Mouse (Mus musculus) G1E (cell line): ENCODE data around the gene Phlpp1. TPM values are rescaled to one million over a fixed set of nuclear protein-coding genes. Genes with fewer than 3 reads are reported as not detected.

Experiments
- ATAC-seq: 2 replicates; pipeline ENCODE4 v1.8.0; 2016; ENCODE audit warnings: mild to moderate bottlenecking; ENCODE audit not compliant: insufficient number of reproducible peaks, poor library complexity, low FRiP score, severe bottlenecking; ENCODE audit errors: extremely low read depth
- DNase-seq: peaks from one replicate; pipeline ENCODE4 v3.0.0; 2012; ENCODE audit warnings: low spot score
- H3K27me3 ChIP-seq: 2 replicates; pipeline ENCODE4 v1.6.1; 2012; ENCODE audit warnings: mild to moderate bottlenecking, low read length, inconsistent platforms; ENCODE audit not compliant: insufficient read depth
- H3K36me3 ChIP-seq: replicated peaks from 2 replicates; pipeline ENCODE3; 2012; ENCODE audit warnings: mild to moderate bottlenecking, inconsistent platforms
- H3K4me1 ChIP-seq: 2 replicates; pipeline ENCODE4 v1.6.1; 2012; ENCODE audit warnings: low read depth, low read length, inconsistent platforms, mixed read lengths; ENCODE audit not compliant: insufficient read depth
- H3K4me3 ChIP-seq: 2 replicates; pipeline ENCODE4 v1.5.1; 2012; ENCODE audit warnings: low read depth, mild to moderate bottlenecking, inconsistent platforms, low read length, moderate library complexity, mixed read lengths
- H3K9me3 ChIP-seq: replicated peaks from 2 replicates; pipeline ENCODE4 v1.6.1; 2012; ENCODE audit warnings: inconsistent platforms
- CTCF ChIP-seq: IDR thresholded peaks from 2 replicates; pipeline ENCODE4 v1.5.1; 2012; ENCODE audit warnings: low read depth, low read length, inconsistent platforms, mixed read lengths
- GATA1 ChIP-seq: IDR thresholded peaks from 2 replicates; pipeline ENCODE4 v1.6.1; 2012; ENCODE audit warnings: borderline replicate concordance, low read length, inconsistent platforms, mixed read lengths
- GATA2 ChIP-seq: IDR thresholded peaks from 2 replicates; pipeline ENCODE4 v1.6.1; 2012; ENCODE audit warnings: low read depth, low read length, inconsistent platforms, borderline replicate concordance
- POLR2AphosphoS5 ChIP-seq: IDR thresholded peaks from 2 replicates; pipeline ENCODE4 v1.6.1; 2012; ENCODE audit warnings: low read depth, low read length, inconsistent platforms; ENCODE audit not compliant: insufficient replicate concordance
- TAL1 ChIP-seq: conservative IDR thresholded peaks from 2 replicates; pipeline ENCODE4 v1.6.1; 2012; ENCODE audit warnings: low read depth, low read length, inconsistent platforms, mixed read lengths
- polyA plus RNA-seq: library from polyadenylated mRNA; stranded (reverse); fragments of >175 nt; gene quantifications from 2 replicates; pipeline ENCODE4 v1.2.3, GENCODE M21; 2012
- total RNA-seq, 2 experiments: library from RNA; stranded (forward) in 1 of 2; stranded (reverse) in 1 of 2; fragments of 200-1000 nt in 1 of 2; fragments of >200 nt in 1 of 2; fragmentation: Nextera tagmentation in 1 of 2; gene quantifications; 2 replicates each; pipeline ENCODE4 v1.2.3; 2014 to 2017

The Phlpp1 gene
- total and polyA plus RNA-seq, 3 experiments, result 6.6 to 25.3 (median 9.2) TPM

- Histone ChIP-seq H3K36me3 (no peaks in the 10 kb centered on the region), H3K27me3 (peaks cover 6% of the 10 kb centered on the region; the same call in 1 of the 2 replicates), H3K4me3 (no peak overlapping the region), H3K4me1 (no peaks in the 10 kb centered on the region), H3K9me3 (no peaks in the 10 kb centered on the region)
- no peak for DNase-seq
- no peak for ATAC-seq
- no peak for TF ChIP-seq GATA1
- TF ChIP-seq CTCF, result no peak
- no peak for TF ChIP-seq GATA2
- no peak for TF ChIP-seq POLR2AphosphoS5
- TF ChIP-seq TAL1, result no peak
Observed at GRCm38 (mm10) chr1:106152742-106153141, 18.8 kb upstream of the Phlpp1 start.

DNA sequence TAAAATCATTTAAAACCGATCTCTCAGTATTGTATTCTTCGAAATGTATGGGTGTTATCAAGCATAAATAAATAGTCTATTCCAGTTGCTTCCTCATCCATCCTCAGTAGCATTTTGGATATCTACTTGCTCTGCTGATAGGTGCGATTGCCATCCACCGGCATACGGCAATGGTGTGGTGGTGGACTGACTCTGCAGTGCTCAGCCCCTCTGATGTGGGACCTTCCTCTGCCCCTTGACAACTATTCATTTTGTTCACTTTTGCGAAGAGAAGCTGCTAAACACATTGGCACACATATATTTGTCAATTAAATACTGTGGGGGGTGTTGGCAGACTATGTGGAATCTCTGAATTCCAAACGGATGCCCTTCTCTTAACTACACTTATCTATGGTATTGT lies 17.0 kb upstream of the Phlpp1 start:
- no peaks in the 10 kb centered on the region for H3K9me3 ChIP-seq
- DNase-seq (no peak), ATAC-seq (no peak)
- peaks cover 4% of the 10 kb centered on the region; the same call in 1 of the 2 replicates for H3K4me1 ChIP-seq
- no peak overlapping the region for H3K4me3 ChIP-seq
- no peak for TF ChIP-seq POLR2AphosphoS5
- no peak for TF ChIP-seq CTCF
- TF ChIP-seq GATA1, result no peak
- no peak for TF ChIP-seq TAL1
- TF ChIP-seq GATA2, result no peak
- peaks cover 10% of the 10 kb centered on the region; the same call in 1 of the 2 replicates for H3K27me3 ChIP-seq
- no peaks in the 10 kb centered on the region for H3K36me3 ChIP-seq

DNA sequence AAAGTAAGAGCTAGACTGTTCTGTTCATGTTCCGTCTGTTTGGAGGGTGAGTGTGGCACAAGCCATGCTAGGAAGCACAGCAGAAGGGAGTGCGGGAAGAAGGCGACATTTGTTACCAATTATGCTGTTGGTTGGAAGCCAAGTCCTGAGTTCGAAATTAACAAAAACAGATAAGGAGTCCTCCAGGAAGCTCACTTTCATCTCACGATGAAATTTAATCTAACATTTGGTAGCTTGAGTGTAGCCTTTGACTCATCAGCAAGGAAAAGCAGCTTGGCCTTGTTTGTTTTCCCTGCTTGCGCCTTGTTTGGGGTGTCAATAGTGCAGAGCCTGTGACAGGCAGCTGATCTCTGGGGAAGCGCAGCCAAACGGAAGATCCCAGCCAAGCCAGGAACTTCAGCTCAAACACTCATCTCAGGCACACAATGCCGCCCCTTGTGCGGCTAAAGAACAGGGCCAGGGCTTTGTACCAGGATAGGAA lies 16.4 kb upstream of the Phlpp1 start:
- Histone ChIP-seq H3K4me3 (no peak overlapping the region), H3K9me3 (no peaks in the 10 kb centered on the region), H3K27me3 (peaks cover 10% of the 10 kb centered on the region; the same call in 1 of the 2 replicates), H3K4me1 (peaks cover 4% of the 10 kb centered on the region; the same call in 1 of the 2 replicates), H3K36me3 (no peaks in the 10 kb centered on the region)
- ATAC-seq (no peak), DNase-seq (no peak)
- no peak for TF ChIP-seq POLR2AphosphoS5
- no peak for TF ChIP-seq TAL1
- no peak for TF ChIP-seq GATA1
- TF ChIP-seq GATA2, result no peak

GRCm38 (mm10) chr1:106155702-106156101 lies 15.8 kb upstream of the Phlpp1 start:
- Histone ChIP-seq H3K4me3 (no peak overlapping the region), H3K9me3 (no peaks in the 10 kb centered on the region), H3K36me3 (no peaks in the 10 kb centered on the region), H3K27me3 (peaks cover 10% of the 10 kb centered on the region; the same call in 1 of the 2 replicates), H3K4me1 (peaks cover 4% of the 10 kb centered on the region; the same call in 1 of the 2 replicates)
- ATAC-seq (no peak), DNase-seq (no peak)
- no peak for TF ChIP-seq POLR2AphosphoS5
- TF ChIP-seq TAL1, result no peak
- no peak for TF ChIP-seq GATA2
- TF ChIP-seq CTCF, result no peak
- TF ChIP-seq GATA1, result no peak

- H3K9me3 ChIP-seq, result no peaks in the 10 kb centered on the region
- H3K4me1 ChIP-seq, result peaks cover 18% of the 10 kb centered on the region
- no peak overlapping the region for H3K4me3 ChIP-seq
- DNase-seq (no peak), ATAC-seq (no peak)
- H3K27me3 ChIP-seq, result peaks cover 10% of the 10 kb centered on the region; the same call in 1 of the 2 replicates
- TF ChIP-seq CTCF, result no peak
- TF ChIP-seq TAL1, result no peak
- no peak for TF ChIP-seq GATA2
- TF ChIP-seq POLR2AphosphoS5, result no peak
- TF ChIP-seq GATA1, result no peak
- H3K36me3 ChIP-seq, result no peaks in the 10 kb centered on the region
Observed at GRCm38 (mm10) chr1:106157961-106158515, 13.5 kb upstream of the Phlpp1 start.

- H3K36me3 ChIP-seq, result no peaks in the 10 kb centered on the region
- no peaks in the 10 kb centered on the region for H3K9me3 ChIP-seq
- no peak for DNase-seq
- peaks cover 11% of the 10 kb centered on the region; the same call in 1 of the 2 replicates for H3K27me3 ChIP-seq
- no peak for ATAC-seq
- H3K4me1 ChIP-seq, result peaks cover 23% of the 10 kb centered on the region
- no peak for TF ChIP-seq CTCF
- TF ChIP-seq TAL1, result no peak
- no peak for TF ChIP-seq GATA2
- no peak for TF ChIP-seq POLR2AphosphoS5
- TF ChIP-seq GATA1, result no peak
- H3K4me3 ChIP-seq, result no peak overlapping the region
Observed at GRCm38 (mm10) chr1:106159667-106160066, 11.9 kb upstream of the Phlpp1 start.
